Mouse (Mus musculus) T-cell, adult 66 days (primary cell): ENCODE data around the gene Derl3. TPM values are rescaled to one million over a fixed set of nuclear protein-coding genes. Genes with fewer than 3 reads are reported as not detected.

Source experiments
- total RNA-seq, 2 experiments: library from RNA; stranded (reverse); gene quantifications; 3 replicates in 1 of 2; 4 replicates in 1 of 2; pipeline ENCODE4 v1.2.4; 2023

Derl3 gene
- 1 to 10 TPM in 1 of 2 experiments, under 1 TPM in 1; 0.93 to 2.0 TPM for total RNA-seq

DNA sequence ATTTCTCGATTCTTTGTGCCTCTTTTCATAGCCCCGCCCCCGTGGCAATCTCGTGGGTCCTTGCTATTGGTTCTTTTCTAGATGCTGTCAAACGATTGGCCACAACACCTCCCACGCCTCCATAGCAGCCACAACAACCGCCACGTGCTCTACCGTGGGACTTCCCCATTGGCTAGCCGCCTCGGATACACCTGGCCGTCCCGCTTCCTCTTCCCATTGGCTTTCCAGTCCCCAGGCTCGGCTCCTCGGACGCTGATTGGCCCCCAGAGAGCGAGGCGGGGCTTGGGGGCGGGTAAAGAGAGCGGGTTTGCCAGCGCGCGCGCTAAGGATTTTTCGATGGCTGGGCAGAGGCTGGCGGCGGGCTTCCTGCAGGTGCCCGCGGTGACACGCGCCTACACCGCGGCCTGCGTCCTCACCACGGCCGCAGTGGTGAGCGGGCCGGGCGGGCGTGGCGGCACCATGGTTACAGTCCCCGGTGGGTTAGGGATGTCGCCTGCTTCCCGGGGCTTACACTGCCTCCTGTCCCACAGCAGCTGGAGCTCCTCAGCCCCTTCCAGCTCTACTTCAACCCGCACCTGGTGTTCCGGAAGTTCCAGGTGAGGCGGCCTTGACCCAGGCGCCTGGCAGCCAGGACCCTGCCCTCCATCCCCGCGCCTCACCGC, at the start of gene Derl3:
Derl3 (plus strand) TSS at position 325 of the 662 bp plus-strand sequence.

DNA sequence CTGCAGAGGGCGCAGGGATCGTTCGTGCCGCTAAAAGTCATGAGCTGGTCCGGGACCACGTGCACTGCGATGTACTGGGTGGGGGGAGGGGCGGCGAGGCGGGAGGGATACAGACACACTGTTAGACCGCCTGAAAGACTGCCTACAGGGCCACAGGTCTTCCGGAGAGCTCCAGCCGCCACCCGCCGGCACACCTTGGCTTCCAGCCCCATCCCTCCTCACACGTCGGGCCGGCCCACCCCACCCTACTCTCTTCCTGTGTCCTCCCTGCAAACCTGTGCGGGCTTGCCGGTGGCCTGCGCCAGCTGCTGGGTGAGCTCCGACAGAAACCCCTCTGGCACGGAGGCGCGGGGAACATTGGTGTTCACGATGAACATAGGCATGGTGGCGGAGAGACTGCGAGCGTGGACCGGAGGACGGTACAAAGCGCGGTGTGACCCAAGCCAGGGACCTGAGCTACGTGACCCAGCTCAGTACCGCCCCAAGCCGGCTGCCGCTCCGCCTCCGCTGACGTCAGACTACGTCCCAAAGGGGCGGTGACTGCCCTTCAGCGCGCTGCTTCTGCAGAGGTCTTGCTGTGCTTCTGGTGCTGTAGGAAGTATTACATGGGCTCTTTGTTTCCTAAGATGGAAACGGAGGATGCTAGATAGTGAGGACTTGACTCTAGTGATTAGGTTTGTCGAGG, 33.3 kb upstream of the Derl3 start, which contains the start of gene Mif:
Mif (minus strand) TSS at position 455 of the 685 bp plus-strand sequence.

DNA sequence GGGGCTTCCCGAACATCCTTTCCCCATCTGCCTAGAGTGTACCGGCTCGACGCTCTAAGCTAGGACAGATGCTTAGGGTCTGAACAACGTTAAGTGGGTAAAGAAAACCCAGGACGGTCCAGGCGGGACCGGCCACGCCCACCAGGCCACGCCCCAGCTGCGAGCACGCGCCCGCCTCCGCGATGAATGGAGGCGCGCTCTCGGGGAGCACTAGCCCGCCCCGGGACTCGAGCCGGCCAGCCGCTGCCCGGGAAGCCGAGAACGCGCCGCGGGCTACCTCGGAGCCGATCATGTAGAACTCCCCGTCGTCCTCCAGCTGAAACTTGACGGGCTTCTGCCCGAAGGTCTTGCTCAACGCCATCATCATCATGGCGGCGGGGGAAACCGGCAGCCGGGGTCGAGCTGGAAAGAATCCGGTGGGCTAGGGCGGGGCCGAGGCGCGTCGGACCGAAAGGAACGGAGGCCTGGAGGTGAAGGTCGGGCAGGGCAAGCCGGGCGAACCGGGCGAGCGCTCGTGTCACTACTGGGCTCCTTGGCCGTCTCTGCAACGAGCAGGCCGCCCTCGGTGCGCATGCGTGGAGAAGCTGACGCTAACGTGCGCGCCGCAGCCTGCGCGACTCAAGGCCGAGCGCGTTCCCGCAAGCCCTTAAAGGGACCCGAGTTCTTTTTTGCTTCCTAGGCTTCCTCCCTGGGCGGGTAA, 28.0 kb downstream of the Derl3 start, which contains the start of gene Smarcb1:
Smarcb1 (minus strand) TSS at position 592 of the 700 bp plus-strand sequence.

DNA sequence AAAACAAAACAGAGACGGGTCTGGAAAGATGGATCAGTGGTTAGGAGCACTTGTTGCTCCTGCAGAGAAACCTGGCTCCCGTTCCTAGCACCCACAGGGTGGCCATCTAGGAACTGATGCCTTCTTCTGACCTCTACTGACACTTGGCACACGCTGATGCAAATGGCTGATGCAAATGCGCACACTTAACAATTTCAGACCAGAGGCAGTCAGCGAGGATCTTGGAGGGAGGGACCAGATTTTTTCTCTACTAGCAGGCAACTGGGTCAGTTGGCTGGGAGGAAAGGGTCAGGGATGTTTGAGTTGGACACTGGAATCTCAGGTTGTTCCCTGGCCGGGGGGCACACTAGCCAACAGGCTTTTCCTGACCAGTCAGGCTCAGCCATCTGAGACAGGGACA, 39.7 kb downstream of the Derl3 start, which contains the start of gene Chchd10:
Chchd10 (plus strand) TSS at position 240 of the 400 bp plus-strand sequence.

DNA sequence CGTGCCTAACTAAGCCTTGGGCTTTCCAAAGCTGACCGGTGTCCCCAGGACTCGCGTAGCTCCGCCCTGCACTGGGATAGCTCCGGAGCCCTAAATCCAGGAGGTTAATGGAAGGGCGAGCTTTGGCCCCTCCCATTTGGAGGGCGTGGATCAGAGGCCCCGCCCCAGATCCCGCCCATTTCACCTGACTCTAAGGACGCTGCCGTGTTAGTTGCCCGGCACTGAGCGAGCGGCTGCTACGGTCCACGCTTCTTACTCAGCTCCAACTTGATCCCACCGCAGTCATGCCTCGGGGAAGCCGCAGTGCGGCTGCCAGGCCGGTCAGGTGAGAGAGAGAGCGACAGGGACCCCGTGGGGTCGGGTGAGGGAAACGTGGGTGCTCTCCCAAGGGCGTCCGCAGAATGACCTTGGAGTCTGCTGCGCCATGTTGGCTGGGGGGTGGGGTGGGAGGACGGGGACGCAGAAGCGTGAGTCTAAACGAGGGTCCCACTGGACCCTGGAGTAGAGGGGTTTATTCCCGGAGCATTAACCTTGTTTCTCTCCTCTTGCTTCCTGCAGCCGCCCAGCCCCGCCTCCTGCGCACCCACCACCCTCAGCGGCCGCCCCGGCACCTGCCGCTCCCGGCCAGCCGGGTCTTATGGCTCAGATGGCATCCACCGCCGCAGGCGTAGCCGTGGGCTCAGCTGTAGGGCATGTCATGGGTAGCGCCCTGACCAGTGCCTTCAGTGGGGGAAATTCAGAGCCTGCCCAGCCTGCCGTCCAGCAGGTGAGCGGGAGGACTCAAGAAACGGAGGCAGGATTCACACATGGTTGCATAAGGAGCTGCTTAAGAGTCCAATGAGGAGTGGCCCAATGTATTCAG, 42.7 kb downstream of the Derl3 start, which contains the start of gene Mmp11:
Mmp11 (minus strand) TSS at position 817 of the 862 bp plus-strand sequence.

DNA sequence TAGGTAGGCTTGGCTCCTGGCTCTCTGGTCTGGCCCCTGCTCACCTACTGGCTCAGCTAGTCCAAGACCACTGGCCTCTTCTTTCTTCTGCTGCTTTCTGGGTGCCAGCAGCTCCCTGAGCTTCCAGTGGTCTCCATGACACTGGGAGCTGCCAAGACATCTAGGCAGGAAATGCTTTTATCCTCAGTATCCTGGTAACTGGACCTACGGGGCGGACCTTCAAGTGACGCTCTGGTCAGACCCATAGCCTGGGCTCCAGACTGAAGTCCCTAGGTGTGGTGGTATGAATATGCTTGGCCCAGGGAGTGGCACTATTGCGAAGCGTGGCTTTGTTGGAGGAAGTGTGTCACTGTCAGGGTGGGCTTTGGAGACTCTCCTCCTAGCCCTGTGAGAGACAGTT, 47.3 kb downstream of the Derl3 start, which contains the start of gene Gm867:
Gm867 (minus strand) TSS at position 153 of the 400 bp plus-strand sequence.

DNA sequence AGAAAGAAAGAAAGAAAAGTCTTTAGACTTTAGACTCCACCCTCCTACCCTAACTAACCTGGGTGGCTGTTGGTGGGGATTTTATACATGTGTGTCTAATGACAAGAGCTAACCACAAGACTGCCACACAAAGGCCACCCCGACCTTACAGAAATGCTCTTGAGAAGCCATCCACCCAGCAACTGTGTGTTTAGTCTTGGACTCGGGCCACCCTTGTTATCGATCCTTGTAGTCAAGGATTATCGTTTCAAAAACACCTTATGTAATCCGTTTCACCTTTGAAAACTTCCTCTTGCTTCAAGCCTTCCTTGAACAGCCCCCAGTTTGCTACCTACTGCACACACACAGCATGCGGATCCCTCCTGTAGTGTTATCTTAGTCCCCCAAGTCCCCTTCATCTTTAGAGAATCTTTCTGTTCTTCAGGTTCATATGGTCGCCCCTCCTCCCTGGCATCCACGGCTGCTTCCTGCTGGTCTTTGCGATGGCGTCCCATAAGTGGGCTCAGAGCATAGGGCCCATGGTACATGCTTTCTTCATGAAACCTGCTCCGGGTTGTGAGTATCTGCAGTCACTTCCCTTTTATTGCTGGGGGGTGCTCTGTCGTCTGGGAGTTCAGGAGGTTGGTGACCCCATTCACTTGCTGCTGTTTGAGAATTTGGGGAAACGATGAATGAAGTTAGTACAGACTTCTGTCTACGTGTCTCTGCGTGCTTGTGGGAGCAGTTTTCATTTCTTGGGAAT, 49.7 kb downstream of the Derl3 start, which contains the start of gene Vpreb3:
Vpreb3 (plus strand) TSS at position 322 of the 742 bp plus-strand sequence.

Other genes with a start within 250 kb of the Derl3 start
- 1 to 10 TPM; 4.7 to 7.4 TPM for gene Susd2, start 249.4 kb upstream of the Derl3 start, total RNA-seq
- gene Cabin1, start 129.1 kb upstream of the Derl3 start, total RNA-seq, result 100 to 1,000 TPM; 103 to 130 TPM
- gene Ddt, start 120.0 kb upstream of the Derl3 start, total RNA-seq, result 10 to 100 TPM; 24.3 to 27.3 TPM
- not detected for gene Gm20441, start 112.5 kb upstream of the Derl3 start, total RNA-seq
- gene Gstt3, start 112.0 kb upstream of the Derl3 start, total RNA-seq, result 1 to 10 TPM; 3.7 to 5.7 TPM
- gene Gstt1, start 94.8 kb upstream of the Derl3 start, total RNA-seq, result not detected
- not detected for gene Gstt4, start 70.9 kb upstream of the Derl3 start, total RNA-seq
- 10 to 100 TPM; 29.0 to 38.9 TPM for gene Gstt2, start 56.0 kb upstream of the Derl3 start, total RNA-seq
- 100 to 1,000 TPM; 257 to 271 TPM for gene Mif, start 33.2 kb upstream of the Derl3 start, total RNA-seq
- gene Smarcb1, start 28.2 kb downstream of the Derl3 start, total RNA-seq, result 10 to 100 TPM; 52.9 to 53.8 TPM
- 10 to 100 TPM; 21.4 to 24.4 TPM for gene Chchd10, start 39.7 kb downstream of the Derl3 start, total RNA-seq
- 1 to 10 TPM in 1 of 2 experiments, under 1 TPM in 1; 0.99 to 3.3 TPM for gene Mmp11, start 43.1 kb downstream of the Derl3 start, total RNA-seq
- gene Gm867, start 47.3 kb downstream of the Derl3 start, total RNA-seq, result not detected
- not detected for gene Vpreb3, start 49.6 kb downstream of the Derl3 start, total RNA-seq
- under 1 TPM; 0.82 to 0.92 TPM for gene Gm5134, start 61.1 kb downstream of the Derl3 start, total RNA-seq
- gene Zfp280b, start 139.2 kb downstream of the Derl3 start, total RNA-seq, result 10 to 100 TPM; 24.5 to 29.7 TPM
- gene Slc5a4b, start 217.5 kb downstream of the Derl3 start, total RNA-seq, result not detected